Mouse (Mus musculus): Measurements from ENCODE around the gene Recql5. TPM values are rescaled to one million over a fixed set of nuclear protein-coding genes. Genes with fewer than 3 reads are reported as not detected.

Recql5 gene
- 10 to 100 TPM; 23.5 to 33.0 (median 25.2) TPM for total RNA-seq (2022)

DNA sequence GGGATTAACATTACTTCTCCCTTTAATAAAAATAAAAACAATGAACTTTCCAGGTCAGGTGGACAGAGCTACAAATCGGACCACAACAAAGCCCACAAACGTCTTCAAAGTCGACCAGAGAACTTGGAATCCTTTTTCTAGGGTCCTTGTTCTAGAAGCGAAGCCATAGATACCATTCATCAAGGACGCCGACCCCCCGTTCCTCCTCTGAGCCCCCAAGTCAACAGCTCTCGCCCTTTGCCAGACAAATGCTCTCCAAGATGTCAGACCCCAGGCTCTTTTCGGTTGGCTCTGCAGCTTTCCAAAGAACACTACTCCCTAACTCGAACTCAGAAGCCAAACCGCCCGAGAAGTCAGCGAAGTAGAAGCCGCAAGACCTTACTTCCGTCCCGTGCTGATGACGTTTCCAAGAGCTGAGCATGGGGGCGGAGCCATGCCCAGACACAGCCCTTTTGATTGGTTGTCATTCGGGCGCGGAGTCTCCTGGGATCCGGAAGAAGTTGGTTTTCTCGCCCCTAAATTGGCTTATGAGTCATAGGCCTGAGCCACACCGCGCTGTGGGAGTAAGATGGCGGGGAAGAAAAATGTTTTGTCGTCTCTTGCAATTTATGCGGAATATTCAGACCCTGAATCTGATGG is at the start of gene Recql5, which contains the start of gene Sap30bp:
Recql5 (minus strand) TSS at position 370 of the 639 bp plus-strand sequence.
Sap30bp (plus strand) TSS at position 175 of the 639 bp plus-strand sequence.
- peak; percentile 87 to 97 for DNase-seq (ENCODE audit: low spot score in 2 of 2)

DNA sequence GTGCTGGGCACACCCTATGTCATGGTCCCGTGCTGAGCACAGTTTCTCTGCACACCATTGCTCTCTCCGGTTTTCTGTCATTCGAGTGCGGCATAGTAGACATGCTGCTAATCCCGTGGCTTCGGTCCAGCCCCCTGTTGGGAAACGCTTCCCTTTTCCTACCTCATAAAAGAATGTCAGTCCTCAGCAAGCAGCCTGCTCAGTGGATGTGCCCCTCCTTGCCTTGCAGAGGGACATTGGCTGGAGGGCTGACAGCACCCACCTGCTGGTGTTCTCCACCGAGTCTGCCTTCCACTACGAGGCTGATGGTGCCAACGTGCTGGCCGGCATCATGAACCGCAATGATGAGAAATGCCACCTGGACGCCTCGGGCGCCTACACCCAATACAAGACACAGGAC is 49.2 kb upstream of the Recql5 start:
- no peak for DNase-seq (ENCODE audit: low spot score in 2 of 2)

DNA sequence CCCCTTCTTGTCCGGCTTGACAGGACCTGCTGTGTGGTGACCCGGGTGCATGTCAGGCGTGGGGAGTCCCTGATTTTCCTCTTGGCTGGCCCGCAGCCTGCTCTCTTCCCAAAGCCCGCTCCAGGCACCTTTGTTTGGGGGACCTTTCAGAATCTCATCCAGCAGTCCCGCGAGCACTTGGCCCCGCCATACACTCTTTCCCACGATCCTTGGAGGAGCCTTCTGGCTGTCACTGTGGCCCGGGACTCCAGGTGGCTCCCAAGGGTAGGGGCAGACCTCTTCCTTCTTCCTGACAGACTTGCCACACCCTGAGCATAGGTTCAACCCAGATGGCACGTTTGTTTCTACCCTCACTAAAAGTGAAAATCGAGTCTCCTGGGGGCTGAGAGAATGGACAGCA is 42.3 kb upstream of the Recql5 start:
- DNase-seq (ENCODE audit: low spot score in 2 of 2) = no peak

DNA sequence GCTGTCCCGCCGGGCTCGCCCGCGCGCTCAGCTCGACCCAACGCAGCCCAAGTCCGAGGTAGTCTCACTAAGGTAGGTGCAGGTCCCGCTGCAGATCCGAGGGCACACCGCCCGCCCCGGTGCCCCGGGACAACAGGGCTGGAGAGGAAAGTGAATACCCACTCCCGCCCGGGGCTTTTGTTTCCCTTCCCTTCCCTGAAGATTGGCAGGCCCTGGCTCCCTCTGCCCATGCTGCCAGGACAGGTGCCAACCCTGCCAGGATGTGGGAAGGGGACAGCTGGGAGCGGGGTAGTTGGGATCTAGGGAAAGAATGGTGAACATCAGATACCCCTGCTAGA is 41.8 kb upstream of the Recql5 start:
- no peak for DNase-seq (ENCODE audit: low spot score in 2 of 2)

DNA sequence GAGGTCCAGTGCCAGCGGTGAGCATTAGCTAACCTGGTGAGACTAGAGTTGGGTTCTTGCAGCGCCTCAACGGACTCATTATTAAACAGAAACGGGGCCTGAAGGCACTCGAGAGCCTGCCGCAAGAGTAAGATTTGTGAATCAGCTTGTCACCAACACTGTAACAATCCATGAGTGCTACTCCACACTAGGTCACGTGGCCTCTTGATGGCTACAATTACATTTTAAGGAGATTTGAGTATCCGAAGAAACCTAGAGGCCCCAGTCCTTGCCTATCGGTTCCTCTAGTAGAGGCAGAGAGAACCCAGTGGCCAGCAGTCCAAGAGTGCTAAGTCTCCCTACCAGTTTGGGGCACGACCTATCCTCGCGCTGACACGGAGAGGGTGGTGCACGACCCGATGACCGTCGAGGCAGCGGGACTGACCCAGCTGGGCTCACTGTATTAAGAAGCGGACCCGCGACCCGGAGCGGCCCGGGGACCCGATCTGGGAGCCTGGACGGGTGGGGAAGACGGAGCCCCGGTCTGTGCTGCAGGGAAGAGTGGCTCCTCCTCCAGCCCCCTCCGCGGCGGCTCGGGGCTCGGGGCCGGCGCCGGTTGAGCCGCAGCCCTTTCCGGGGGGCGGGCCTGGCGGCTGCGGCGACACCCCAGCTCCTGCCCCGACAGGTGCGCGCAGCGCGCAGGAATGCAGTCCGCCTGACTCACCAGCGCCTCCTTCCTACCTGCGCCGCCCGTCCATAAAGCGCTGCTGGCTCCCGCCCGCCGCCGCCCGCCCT is 41.2 kb upstream of the Recql5 start, which contains the start of gene Itgb4:
Itgb4 (plus strand) TSS at position 401 of the 774 bp plus-strand sequence.
- no peak for DNase-seq (ENCODE audit: low spot score in 2 of 2)

DNA sequence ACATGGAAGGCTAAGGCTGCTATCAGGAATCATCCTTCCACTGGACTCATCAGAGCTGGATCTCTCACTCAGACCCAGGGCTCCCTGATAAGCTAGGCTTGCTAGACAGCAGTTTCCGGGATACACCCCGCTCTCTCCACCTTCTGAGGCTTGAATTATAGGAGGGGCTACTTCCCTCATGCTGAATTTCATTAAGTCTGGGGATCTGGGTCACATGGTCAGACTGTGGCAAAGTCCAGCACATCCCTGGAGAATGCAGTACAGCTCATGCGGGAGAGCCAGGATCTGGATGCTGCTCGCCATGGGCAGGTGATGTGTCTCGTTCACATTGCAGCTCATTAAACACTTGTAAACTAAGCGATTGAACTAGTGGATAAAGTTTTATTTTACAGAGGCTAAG is 37.7 kb upstream of the Recql5 start:
- DNase-seq (ENCODE audit: low spot score in 2 of 2) = no peak

DNA sequence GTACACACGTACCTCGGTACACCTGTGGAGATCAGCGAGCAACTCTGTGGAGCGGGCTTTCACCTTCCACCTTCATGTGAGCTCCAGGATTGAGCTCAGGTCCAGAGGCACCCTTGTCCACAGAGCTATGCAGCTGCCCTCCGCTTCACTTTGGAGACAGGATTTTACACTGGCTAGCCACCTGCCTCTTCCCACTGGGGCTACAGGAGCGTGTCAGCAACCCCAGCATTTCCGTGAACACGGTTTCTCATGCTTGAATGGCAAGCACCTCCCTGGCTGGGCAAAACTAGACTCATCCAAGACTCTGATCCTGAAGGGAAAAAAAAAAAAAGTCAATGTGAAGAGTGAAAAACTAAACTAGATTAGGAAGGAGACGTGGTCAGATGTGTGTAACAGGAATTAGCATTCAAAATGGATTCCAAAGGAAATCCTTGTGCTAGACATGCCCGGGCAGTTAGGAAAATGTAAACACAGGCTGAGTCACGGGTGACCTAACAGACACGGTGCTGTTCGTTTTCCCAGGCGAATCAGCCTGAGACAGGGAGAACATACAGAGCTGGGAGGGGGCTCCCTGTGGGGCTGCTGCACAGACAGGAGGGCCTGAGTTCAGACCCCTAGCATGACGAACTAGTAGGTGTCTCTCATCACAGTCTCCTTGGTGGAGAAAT is 36.9 kb upstream of the Recql5 start:
- DNase-seq (ENCODE audit: low spot score in 2 of 2) = no peak

DNA sequence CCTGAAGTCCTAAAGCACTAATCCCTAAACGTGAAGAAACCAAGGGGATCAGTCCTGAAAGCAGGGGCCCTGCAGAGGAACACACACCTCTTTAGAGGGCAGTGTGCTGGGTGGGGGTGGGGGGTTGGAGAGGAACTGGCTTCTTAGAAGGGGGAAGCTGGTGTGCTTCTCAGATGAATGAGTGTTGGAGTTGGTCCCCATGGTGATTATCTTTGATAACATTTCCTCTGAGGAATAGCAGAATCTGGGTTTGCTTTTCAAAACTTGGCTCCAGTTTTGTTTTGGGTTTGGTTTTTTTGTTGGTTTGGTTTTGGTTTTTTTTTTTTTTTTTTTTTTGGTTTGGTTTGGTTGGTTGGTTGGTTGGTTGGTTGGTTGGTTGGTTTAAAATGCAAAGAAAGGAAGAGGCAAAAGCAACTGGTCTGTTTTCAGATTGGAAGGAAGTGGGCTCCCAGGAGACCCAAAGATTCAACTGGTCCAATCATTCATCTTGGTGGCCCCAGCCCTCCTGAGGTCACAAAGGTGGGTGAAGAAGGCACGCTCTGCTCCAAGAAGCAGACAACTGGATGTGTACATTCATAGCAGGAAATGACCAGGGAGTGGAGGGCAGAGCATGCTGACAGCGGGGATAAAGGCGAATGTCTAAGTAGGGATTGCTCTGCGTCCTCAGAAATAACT is 35.6 kb upstream of the Recql5 start:
- DNase-seq (ENCODE audit: low spot score in 2 of 2) = no peak

DNA sequence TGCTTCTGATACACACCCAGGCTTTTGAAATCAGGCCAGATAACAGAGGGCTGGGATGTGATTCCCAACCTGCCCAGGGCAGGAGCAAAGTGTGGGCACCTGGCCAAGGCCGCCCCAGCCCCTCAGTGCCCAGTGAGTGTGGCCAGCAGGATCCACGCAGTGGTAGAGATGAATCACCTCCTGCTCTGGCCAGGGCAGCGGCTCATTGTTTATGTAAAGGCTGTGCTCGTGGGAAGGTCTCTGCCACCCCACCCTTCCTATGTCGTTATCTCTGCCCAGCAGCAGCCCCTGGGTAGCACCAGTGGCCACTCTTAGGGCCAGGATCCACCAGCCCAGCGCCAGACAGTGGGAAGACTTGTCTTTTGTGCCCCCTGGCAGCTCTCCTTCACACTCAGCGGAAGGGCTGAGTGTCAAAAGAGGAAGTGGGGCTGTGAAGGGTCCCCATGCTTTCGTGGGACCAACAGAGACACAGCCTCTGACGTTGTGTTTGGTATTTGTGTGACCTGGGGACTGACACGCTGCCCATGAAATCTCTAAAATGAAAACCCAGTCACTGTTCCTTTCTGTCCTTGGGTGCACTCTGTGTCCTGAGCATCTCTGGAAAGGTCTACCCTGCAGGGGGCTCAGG is 31.8 kb upstream of the Recql5 start:
- DNase-seq (ENCODE audit: low spot score in 2 of 2) = no peak

DNA sequence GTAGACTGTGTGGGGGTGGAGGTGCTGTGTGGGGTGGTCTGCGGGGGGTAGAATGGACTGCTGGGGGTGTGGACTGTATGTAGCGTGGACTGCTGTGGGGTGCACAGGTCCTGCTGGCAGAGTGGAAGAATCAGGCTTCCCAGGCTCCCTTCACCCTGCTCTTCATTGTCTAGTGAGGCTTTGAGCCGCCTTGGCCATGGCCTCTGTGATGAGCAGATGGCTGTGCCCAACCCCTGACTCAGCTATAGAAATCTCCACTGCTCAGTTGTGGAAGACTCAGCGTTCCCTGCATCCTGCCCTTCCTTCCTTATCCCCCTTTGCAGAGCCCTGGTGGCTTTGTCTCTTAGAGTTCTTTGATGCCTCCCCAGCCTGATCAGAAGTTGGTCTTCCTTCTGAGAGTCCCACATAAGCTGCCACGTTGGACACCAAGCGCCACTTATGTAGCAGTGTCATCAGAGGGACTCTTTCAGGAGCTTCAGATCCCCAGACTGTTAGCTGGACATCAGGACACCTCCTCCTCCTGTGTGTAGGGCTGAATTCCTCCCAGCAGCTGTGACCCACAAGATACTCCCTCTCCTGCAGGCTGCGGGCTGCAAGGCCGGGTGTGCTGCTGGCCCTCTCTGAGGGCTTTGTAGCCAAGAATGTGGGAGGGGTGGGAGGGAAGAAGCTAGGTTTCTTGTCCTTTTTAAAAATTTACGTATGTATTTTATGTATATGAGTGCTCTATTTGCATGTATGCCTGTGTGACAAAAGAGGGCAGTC is 29.6 kb upstream of the Recql5 start:
- no peak for DNase-seq (ENCODE audit: low spot score in 2 of 2)

DNA sequence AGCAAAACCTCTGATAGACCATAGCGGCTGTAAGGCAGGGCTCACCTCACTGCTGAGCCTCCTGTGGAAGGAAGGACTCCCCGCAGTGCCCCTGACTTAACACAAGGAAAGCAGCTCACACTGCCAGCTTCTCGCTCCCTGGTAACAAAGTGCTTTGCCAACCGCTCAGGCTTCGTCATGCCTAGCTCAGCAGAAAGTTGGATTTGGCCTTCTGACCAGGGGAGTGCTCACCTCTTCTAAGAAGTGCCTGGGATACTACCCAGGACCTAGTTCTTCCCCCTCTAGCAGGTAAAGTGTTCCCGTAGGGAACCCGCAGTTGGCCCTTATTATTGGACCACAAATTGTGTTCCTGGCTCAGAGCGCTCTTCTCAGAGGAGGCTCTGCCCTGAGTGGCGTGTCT is 25.7 kb upstream of the Recql5 start:
- DNase-seq (ENCODE audit: low spot score in 2 of 2) = no peak

DNA sequence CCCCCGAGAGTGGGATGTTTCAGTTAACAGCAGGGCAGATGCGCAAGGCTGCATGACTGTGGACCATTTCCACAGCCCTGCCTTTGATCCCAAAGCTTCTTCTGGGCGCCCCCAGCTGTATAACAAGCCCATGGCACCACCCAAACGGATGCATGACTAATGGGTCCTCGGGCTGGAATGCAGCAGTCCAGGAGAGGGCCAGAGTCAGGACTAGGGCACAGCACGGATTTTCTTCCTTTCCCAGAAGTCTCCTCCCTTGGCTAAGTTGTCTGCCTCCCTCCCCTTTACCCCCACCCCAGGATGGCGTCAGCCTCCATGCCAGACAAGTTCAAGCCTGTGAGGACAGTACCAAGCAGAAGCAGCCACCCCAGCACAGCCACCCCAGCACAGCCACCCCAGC is 24.7 kb upstream of the Recql5 start:
- no peak for DNase-seq (ENCODE audit: low spot score in 2 of 2)

DNA sequence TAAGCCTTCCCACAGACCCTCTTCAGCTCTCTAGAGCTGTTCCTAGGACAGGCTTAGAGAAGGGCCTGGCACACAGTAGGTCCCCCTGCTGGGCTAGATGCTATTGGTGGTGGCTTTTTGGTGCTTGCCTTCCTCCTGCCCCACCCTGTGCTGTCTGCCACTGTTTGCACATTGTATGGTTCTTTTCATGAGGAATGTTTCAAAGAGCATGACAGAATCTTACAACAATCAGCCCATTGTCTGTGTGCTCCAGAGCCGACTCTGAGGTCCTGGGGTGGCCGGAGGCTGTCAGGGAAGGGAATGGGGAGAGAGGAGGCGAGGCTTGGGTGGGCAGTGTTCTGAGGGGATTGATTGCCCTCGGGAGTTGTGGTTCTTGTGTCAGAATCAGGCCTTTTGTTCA is 23.2 kb upstream of the Recql5 start:
- DNase-seq (ENCODE audit: low spot score in 2 of 2) = no peak

DNA sequence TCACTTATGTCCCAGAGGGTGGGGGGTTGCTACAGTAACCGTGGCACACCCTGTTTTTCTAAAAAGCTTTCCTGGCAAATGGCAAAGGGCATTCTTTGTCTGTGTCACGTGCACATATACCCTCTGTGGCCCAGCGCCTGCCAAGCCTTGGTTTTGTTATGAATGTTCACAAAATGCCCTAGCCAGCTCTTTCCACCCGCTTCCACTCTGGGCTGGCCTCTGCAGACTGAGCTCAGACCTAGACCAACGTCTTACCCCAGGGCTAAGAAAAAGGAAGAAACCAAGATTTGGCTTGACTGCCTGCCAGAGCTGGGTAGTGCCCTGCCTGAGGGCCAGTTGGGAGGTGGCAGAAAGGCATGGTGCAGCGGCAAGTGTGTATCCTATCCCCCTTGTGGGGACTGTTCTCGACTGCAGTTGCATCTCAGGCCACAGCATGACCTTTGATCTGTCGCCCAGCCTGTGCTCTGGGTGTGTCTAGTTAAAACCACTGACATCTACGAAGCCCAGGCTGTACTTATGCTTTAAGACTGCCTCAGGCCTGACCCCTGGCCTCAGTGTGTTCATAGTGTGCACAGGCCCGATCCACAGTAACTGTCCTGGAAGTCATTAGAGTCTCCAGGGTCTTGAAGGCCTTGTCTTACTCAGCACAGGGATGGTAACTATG is 22.1 kb upstream of the Recql5 start:
- DNase-seq (ENCODE audit: low spot score in 2 of 2) = no peak

DNA sequence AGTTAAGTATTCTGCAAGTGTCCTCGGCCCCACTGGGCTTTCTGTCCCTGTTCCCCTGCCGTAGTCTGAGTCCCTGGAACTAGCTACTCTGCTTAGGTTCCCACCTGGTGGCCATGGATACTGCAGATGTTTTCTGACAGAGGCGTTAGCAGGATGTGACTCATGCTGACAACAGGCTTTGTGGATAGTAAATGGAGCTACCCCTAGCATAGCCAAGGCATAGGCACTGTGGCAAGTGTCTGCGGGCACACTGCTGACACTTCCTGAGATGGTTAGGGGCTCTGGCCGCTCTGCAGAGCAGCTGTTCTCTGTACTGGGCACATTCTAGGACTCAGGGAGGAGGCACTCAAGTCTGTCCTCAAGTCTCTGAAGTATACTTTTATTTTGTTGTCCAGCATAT is 21.4 kb upstream of the Recql5 start:
- DNase-seq (ENCODE audit: low spot score in 2 of 2) = no peak

DNA sequence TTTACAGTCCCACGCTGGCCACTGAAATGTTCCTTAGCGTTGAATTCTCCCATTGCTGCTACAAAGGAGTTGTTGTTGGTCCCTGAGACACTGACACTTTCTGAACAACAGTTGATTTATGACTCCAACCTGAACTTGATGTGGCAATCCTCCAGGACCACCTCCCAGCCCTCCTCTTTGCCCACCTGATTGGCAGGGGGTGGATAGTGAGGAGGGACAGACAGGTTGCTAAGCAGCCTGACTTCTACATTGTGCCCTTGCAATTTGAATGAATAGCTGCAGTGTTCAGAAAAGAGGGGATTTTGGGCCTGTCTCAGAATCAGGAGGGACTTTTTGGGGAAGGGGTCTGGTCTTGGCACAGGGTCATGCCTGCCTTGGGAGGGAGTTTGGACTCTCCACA is 17.4 kb upstream of the Recql5 start:
- DNase-seq (ENCODE audit: low spot score in 2 of 2) = no peak

DNA sequence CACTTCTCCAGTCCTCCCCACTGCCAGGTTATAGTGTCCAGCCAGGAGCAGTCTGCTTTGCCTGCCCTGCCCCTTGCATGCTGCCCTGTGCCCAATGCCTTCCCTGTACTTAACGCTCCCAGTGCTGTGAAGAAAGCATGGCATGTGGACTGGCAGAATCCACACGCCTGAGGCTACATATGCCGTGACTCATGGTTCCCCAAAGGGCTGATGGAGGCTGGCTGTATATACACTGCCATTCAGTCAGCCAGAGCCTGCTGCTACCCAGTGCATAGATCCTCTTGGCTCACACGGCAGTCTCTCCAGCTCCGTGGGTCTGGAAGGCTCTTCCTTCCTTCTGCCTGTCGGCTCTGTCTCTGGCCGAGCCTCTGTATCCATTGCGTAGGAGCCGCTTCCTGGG is 15.0 kb upstream of the Recql5 start:
- no peak for DNase-seq (ENCODE audit: low spot score in 2 of 2)

DNA sequence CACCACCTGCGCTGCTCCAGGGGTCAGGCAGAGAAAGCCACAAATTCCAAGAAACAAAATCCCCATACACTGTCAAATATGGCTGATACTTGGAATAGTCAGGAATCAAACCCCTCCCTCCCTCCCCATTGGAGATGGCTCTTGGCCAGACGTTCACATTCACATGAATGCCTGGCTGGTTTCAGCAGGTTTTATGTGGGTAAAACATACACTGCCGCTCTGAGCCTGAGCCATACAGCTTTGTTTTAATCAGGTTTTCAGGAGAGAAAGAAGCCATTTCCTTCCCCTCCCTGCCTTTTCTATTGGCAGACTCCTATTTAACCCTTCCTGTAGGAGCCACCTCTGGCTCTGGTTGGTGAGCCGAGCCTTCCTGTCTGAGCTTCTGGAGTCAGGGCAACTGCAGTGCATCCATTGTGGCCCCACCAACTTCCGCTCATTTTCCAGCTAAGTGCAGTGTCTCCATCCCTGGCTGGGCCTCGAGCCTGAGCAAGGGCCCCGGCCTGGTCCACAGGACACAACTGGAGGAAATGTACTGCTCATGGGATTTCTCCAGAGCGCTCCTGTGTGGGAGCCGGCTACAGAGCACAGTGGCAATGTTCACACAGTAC is 13.0 kb upstream of the Recql5 start:
- no peak for DNase-seq (ENCODE audit: low spot score in 2 of 2)

DNA sequence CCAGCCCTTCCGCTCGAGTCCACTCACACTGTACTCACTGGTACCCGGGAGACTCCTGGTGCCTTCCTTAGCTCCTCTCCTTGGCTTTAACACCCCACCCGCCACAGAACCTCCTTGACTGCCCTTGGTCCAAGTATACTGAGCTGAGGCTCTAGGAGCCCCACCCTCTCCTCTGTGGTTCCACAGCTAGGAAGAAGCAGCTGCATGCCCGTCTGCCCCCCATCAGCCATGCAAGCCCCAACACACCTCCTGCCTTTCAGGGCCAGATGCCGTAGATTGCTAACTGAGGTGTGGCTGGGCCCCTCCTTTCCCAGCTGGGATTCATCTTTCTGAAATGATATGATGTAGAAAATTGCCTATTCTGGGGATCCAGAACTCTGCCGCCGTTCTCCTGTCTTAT is 12.0 kb upstream of the Recql5 start:
- no peak for DNase-seq (ENCODE audit: low spot score in 2 of 2)

DNA sequence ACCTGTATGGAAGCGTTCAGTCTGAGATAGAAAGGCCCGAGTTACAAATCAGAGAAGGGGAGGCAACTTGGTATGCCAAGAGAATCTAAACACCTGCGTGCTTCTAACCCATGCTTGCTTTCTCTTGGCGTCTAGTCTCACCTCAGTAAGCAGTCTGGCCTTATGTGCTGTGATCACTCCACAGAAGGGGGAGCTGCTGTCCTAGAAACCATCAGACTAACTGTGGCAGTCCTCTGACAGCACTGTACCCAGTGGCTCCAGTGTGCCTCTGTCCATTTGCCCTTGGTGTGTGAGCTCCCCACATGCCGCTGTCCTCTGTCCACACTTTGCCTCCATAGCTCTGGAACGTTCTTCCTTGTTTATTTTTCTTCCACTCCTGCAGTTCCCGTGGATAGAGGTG is 8.7 kb upstream of the Recql5 start:
- DNase-seq (ENCODE audit: low spot score in 2 of 2) = no peak
